Mouse (Mus musculus) C2C12 (cell line): ENCODE results near the gene Diaph3. TPM values are rescaled to one million over a fixed set of nuclear protein-coding genes. Genes with fewer than 3 reads are reported as not detected.

Experiments used
- H3K27me3 ChIP-seq: one replicate; pipeline ENCODE4 v1.6.1; 2011; ENCODE audit not compliant: control insufficient read depth, insufficient read depth, insufficient read length
- H3K36me3 ChIP-seq: one replicate; pipeline ENCODE4 v1.6.1; 2011; ENCODE audit not compliant: control insufficient read depth, insufficient read depth
- H3K4me3 ChIP-seq: one replicate; pipeline ENCODE4 v1.5.1; 2011; ENCODE audit warnings: mild to moderate bottlenecking, control low read depth; ENCODE audit not compliant: poor library complexity, insufficient read depth, severe bottlenecking
- H3K79me2 ChIP-seq: one replicate; pipeline ENCODE4 v1.6.1; 2011; ENCODE audit not compliant: control insufficient read depth, insufficient read depth
- H3K79me3 ChIP-seq: one replicate; pipeline ENCODE4 v1.6.1; 2011; ENCODE audit warnings: low read depth, control low read depth
- H3ac ChIP-seq: one replicate; pipeline ENCODE3; 2011; ENCODE audit warnings: low read depth; ENCODE audit not compliant: control insufficient read depth, insufficient read length
- CEBPB ChIP-seq: IDR thresholded peaks from one replicate; pipeline ENCODE4 v1.6.1; 2011; ENCODE audit warnings: low read depth, mild to moderate bottlenecking, control low read depth, moderate library complexity
- CTCF ChIP-seq: IDR thresholded peaks from one replicate; pipeline ENCODE4 v1.5.1; 2011; ENCODE audit not compliant: control insufficient read depth, insufficient read depth, insufficient read length
- FOSL1 ChIP-seq: IDR thresholded peaks from one replicate; pipeline ENCODE4 v1.8.0; 2011; ENCODE audit warnings: mild to moderate bottlenecking, low read length; ENCODE audit not compliant: poor library complexity, insufficient read depth, severe bottlenecking
- MAX ChIP-seq: IDR thresholded peaks from one replicate; pipeline ENCODE4 v1.6.1; 2011; ENCODE audit warnings: mild to moderate bottlenecking, control low read depth
- MYOD1 ChIP-seq: IDR thresholded peaks from one replicate; pipeline ENCODE4 v1.6.1; 2011; ENCODE audit warnings: low read depth; ENCODE audit not compliant: control insufficient read depth, insufficient read length
- MYOG ChIP-seq: IDR thresholded peaks from one replicate; pipeline ENCODE4 v1.6.1; 2011; ENCODE audit not compliant: control insufficient read depth, insufficient read length; ENCODE audit errors: extremely low read depth
- USF1 ChIP-seq: IDR thresholded peaks from one replicate; pipeline ENCODE4 v1.6.1; 2011; ENCODE audit warnings: low read depth, mild to moderate bottlenecking, control low read depth, moderate library complexity
- polyA plus RNA-seq: library from polyadenylated mRNA; unstranded; fragments of >200 nt; fragmentation: generic; extraction: Trizol; gene quantifications from one replicate; pipeline ENCODE4 v1.2.1, GENCODE M21; 2012; ENCODE audit warnings: missing spikeins

Gene Diaph3
- polyA plus RNA-seq, 1 experiment = 14.3 TPM

DNA sequence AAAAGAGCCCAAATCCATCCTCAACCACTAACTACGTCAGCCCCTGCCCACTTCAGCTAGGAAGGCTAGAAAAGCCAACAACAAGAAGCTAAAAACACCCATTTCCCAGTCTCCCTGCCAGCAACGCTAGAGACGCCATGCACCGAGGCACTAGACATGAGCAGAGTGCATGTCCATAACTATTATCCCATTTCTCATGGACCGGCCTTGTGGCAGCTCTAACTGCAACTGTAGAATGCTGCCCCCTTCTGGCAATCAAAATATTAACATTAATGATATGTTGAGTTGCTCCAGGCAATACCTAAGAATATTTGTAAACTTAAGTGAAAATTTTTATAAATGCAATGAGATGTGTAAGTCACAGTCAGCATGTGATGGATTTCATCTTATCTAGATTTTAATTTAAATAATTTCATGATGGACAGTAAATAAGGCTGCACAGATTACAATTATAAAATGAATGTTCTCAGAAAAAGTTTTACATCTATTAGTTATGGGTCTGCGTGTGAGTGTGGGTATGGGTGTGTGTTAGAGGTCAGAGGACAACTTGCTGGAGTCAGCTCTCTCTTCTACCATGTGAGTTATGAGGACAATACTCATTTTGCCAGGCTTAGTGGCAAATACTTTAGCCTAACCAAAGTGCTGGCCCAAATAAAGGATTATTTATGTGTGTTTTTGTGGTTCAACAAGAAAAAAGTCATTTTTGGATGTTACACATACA lies 359.3 kb downstream of the Diaph3 start:
- no peaks in the 10 kb centered on the region for H3K79me2 ChIP-seq
- H3K27me3 ChIP-seq = no peaks in the 10 kb centered on the region
- H3K79me3 ChIP-seq = no peaks in the 10 kb centered on the region
- no peak for TF ChIP-seq FOSL1
- no peak for TF ChIP-seq MAX
- no peak for TF ChIP-seq CTCF
- no peak for TF ChIP-seq CEBPB
- TF ChIP-seq USF1 = no peak
- no peak for TF ChIP-seq MYOD1
- TF ChIP-seq MYOG = no peak
- H3ac ChIP-seq = no peak overlapping the region
- H3K36me3 ChIP-seq = no peaks in the 10 kb centered on the region
- no peak overlapping the region for H3K4me3 ChIP-seq

DNA sequence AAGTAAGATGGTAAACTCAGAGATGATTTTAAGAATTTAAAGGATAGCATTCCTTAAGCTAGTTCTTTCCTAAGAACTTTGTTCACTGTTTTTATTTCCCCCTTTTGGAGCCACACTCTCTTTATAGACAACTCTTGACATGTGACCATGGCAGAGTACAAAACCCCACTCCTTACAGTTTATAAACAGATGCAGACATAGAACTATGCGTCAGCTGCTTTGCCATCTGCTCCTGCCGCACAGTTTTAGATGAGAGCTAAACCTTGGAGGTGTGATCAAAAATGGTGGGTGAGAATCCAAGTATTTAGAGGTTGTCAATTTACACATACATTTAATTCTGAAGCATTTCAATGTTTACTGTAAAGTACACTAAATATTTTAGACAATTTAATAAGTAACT lies 367.7 kb downstream of the Diaph3 start:
- Histone ChIP-seq H3ac (no peak overlapping the region), H3K4me3 (no peak overlapping the region), H3K79me3 (no peaks in the 10 kb centered on the region), H3K27me3 (no peaks in the 10 kb centered on the region), H3K36me3 (no peaks in the 10 kb centered on the region), H3K79me2 (no peaks in the 10 kb centered on the region)
- TF ChIP-seq MYOD1 (no peak), MAX (no peak), MYOG (no peak), CEBPB (no peak), CTCF (no peak), FOSL1 (no peak), USF1 (no peak)

DNA sequence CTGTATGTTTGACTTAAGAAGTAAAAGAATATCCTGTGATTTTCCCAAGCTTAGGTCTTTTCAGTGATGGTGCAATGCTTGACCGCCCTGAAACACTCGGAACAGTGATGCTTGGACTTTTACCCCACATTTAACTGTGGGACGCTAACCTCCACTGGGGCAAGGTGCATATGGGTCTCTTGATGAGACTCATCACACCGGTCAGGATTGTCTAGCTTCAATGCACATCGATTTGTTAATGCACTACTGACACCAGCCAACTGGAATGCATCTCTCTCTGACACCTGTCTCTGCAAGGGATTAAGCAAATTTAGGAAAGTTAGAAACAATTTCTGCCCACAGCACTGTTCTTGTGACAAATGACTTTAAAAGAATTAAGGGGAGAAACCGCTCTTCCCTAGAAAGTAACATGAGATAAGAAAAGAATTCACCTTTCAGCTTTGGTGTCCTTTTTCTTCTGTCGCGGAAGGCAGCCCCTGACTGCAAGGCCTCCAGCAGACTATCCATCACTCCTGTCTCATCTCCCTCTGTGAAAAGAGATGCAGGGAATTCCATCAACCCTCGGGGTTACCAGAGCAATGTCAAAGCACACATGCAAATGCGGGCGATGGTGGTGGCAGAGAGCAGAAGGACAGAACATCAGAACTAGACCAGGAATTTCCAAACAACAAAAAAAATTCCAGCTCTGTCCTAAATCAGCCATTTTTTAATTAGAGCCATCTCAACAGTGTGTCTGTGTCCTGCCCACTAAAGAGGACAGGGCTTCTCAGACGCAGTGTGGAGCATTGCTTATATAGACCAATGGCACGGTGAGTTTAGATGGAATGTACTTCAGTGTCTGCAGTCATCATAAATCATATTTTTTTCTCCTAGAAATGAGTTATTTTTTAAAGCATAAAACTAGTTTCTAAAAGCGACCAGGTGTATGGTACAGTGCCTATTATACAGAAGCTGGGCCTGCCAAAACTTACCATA lies 368.6 kb downstream of the Diaph3 start:
- no peaks in the 10 kb centered on the region for H3K27me3 ChIP-seq
- H3K79me2 ChIP-seq = no peaks in the 10 kb centered on the region
- no peak for TF ChIP-seq MYOG
- TF ChIP-seq USF1 = no peak
- no peak for TF ChIP-seq CTCF
- TF ChIP-seq MYOD1 = no peak
- no peak for TF ChIP-seq FOSL1
- TF ChIP-seq MAX = no peak
- no peak for TF ChIP-seq CEBPB
- H3ac ChIP-seq = no peak overlapping the region
- H3K36me3 ChIP-seq = no peaks in the 10 kb centered on the region
- H3K79me3 ChIP-seq = no peaks in the 10 kb centered on the region
- H3K4me3 ChIP-seq = no peak overlapping the region

DNA sequence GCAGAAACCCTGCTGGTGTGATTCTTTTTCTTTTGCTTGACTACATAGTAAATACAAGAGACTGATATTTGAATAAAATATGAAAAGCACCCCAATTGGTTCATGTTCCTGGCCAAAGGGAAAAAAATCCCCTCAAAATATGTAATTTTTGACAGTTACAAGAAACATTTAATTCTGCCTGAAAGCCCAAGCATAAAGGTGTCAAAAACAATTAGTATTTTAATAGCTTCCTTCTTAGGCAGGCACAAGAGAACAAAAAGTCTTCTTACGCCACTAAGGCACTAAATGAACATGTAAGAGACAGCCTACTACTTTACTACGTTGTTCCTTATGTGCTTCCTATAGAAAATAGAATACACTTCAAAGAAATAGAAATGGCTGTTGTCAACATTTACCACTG lies 376.7 kb downstream of the Diaph3 start:
- H3K27me3 ChIP-seq = no peaks in the 10 kb centered on the region
- no peak for TF ChIP-seq CTCF
- no peak for TF ChIP-seq MAX
- no peak for TF ChIP-seq MYOG
- TF ChIP-seq MYOD1 = no peak
- TF ChIP-seq FOSL1 = no peak
- TF ChIP-seq CEBPB = no peak
- TF ChIP-seq USF1 = no peak

DNA sequence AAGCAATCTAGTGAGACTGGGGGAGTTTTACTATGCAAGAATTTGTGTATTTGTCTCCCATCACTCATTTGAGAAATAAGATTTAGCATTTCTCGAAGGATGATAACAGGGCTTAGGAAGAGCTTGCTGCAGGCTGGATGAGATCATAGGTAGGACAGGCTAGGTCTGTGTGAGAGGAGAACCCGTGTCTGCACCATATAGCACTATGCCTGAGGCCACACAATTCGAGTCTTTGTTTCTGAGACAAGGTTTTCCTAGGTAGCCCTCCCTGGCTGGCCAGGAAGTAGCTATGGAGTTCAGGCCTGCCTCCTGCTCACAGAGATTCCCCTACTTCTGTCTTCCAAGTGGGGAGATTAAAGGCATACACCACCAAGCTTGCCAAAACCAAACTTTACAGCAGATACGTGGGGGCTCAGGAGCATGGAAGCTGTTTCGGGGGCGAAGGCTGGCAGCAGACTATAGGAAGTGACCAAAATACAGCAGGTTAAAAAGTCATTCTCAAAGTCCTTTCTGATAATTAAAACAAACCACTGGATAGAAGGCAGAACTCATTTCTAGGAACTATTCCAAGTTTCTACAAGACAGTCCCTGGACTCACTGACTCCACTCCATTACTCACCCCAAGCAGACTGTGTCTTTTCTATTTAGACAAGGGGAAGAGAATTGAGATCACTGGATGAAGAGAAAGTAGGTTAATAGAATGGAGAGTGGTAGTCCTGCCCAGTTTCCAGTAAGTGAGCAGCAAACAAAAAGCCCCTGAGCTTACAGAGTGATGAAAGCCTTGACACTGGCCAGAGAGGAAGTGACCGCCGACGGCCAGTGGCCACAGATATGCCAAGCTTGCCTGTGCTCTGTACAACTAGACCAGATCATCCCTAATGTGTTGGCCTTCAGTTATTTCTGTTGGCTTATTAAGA lies 383.2 kb downstream of the Diaph3 start:
- no peak for TF ChIP-seq FOSL1
- TF ChIP-seq CTCF = no peak
- no peak for TF ChIP-seq CEBPB
- TF ChIP-seq MYOG = no peak
- no peaks in the 10 kb centered on the region for H3K36me3 ChIP-seq
- no peaks in the 10 kb centered on the region for H3K27me3 ChIP-seq
- no peak overlapping the region for H3K4me3 ChIP-seq
- no peaks in the 10 kb centered on the region for H3K79me3 ChIP-seq
- no peaks in the 10 kb centered on the region for H3K79me2 ChIP-seq
- no peak overlapping the region for H3ac ChIP-seq

More for the DNA sequence above, 376.7 kb downstream of the Diaph3 start:
- Histone ChIP-seq H3K79me3 (no peaks in the 10 kb centered on the region), H3K36me3 (no peaks in the 10 kb centered on the region), H3K4me3 (no peak overlapping the region), H3ac (no peak overlapping the region), H3K79me2 (no peaks in the 10 kb centered on the region)
